Mouse (Mus musculus): Measurements from ENCODE around the gene Lypd1. TPM values are rescaled to one million over a fixed set of nuclear protein-coding genes. Genes with fewer than 3 reads are reported as not detected.

Gene Lypd1
- total RNA-seq, 2 experiments from 2014 or later, result 89.0 to 90.0 TPM

- TF ChIP-seq CTCF (conservative IDR thresholded peaks at IDR 0.05), result no peak
- DNase-seq (ENCODE audit: low spot score in 2 of 2), result no peak
- Histone ChIP-seq H3K27ac (no peak overlapping the region), H3K4me3 (no peak overlapping the region)
Observed at GRCm38 (mm10) chr1:125893158-125893557, 19.7 kb downstream of the Lypd1 start.

DNA sequence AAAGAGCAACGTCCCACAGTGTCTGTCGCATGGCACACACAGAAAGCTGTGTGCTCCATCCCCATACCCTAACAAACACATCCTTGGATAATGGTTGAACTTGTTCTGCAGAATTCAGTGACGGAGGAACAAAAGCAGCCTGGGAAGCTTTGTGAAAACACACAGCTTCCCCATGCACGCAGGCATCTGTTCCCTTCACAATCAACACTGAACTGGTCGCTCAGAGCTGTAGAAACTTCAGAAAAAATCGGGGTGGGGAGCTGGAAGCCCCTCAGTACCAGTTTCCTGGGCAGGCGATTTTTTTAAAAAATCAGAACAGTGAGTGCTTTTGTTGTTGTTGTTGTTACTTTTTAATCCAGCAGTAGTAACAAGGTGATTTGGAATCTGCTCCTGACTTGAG lies 42.8 kb downstream of the Lypd1 start:
- H3K27ac ChIP-seq, result no peak overlapping the region
- TF ChIP-seq CTCF (conservative IDR thresholded peaks at IDR 0.05), result no peak
- no peak for DNase-seq (ENCODE audit: low spot score in 2 of 2)
- no peak overlapping the region for H3K4me3 ChIP-seq

GRCm38 (mm10) chr1:125858631-125859030 lies 54.3 kb downstream of the Lypd1 start:
- no peak overlapping the region for H3K4me3 ChIP-seq
- TF ChIP-seq CTCF (conservative IDR thresholded peaks at IDR 0.05), result no peak
- peak; percentile 30 to 35 for DNase-seq (ENCODE audit: low spot score in 2 of 2)
- peak overlapping the region; percentile 43; the same call in 1 of the 2 replicates for H3K27ac ChIP-seq

DNA sequence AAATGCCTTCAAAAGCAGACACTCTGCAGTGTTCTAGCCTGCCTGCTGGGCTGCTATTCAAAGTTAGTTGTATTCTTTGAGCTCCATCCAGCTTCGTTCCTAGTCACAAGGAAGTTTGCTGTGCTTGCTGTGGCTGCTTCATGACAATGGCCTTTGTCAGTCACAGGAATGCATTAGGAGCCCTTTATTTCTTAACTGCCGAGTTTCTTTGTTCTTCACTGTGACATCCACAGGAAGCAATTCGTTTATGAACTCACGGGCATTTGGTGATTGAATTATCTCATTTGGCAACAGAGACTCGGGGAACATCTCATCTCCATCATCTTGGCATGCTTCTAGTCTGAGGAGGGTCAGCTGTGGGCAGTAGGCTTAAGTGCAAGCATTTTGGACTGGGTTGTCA lies 58.3 kb downstream of the Lypd1 start:
- TF ChIP-seq CTCF (conservative IDR thresholded peaks at IDR 0.05), result no peak
- Histone ChIP-seq H3K27ac (no peak overlapping the region), H3K4me3 (no peak overlapping the region)
- DNase-seq (ENCODE audit: low spot score in 2 of 2), result no peak

GRCm38 (mm10) chr1:125839746-125840392 lies 73.0 kb downstream of the Lypd1 start:
- H3K4me3 ChIP-seq, result no peak overlapping the region
- H3K27ac ChIP-seq, result no peak overlapping the region
- no peak for DNase-seq (ENCODE audit: low spot score in 2 of 2)
- TF ChIP-seq CTCF (conservative IDR thresholded peaks at IDR 0.05), result no peak

DNA sequence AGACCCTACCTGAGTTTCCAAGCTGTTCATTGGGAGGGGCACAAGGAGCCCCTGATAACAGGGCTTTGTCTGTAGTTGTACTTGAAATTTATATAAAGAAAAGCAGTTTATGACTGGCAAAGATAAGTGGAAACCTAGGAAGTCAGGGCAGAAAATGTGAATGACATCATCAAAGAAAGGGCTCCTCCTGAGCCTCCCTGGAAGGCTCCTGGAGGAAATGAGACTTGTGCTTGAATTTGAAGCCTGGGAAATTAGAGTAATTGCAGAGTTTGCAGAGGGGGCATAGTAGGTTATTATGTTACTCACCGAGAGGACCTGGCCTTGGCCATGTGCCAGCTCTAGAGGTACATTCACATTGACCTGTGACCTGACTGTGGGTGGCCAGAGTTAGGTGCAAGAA lies 75.4 kb downstream of the Lypd1 start:
- Histone ChIP-seq H3K4me3 (no peak overlapping the region), H3K27ac (no peak overlapping the region)
- no peak for DNase-seq (ENCODE audit: low spot score in 2 of 2)
- TF ChIP-seq CTCF (conservative IDR thresholded peaks at IDR 0.05), result no peak

DNA sequence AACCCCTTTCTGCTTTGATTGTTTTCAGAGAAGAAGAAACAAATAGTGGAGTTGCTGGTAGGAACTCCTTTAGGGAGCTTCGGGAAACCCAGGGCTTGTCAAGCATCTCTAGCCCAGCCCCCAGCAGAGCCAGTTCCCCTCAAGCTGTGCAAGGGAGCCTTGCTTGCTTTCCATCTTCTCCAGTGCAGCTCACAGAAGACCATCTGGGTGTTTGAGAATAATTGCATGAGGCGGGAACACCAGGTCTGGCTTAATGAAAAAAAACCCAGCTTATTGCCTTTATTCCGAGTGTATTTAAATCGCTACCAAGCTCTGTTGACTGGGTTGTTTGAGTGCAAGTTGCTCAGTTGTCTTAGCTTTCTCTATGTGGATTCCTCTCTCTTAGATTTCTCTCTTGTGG lies 89.3 kb downstream of the Lypd1 start:
- Histone ChIP-seq H3K4me3 (no peak overlapping the region), H3K27ac (no peak overlapping the region)
- TF ChIP-seq CTCF (conservative IDR thresholded peaks at IDR 0.05), result no peak
- peak; percentile 45 to 74 for DNase-seq (ENCODE audit: low spot score in 2 of 2)

DNA sequence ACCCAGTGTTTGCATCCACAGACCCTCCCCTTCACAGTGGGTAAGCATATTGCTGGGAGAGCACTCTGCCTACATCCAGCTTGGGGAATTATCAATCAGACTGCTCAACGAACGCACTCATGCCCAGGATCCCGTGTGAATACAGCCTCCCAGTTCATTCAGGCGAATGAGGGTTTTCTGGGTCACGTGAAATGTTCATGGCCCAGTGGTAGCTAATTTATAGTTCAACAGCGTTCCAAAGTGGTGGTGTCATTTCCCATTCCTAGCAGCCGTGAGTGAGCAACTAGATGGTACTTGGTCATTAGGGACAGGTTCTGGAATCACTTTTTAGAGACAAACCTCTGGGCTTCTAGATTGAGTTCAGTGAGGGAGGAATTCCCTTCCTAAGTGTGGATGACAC lies 91.8 kb downstream of the Lypd1 start:
- Histone ChIP-seq H3K27ac (no peak overlapping the region), H3K4me3 (no peak overlapping the region)
- no peak for DNase-seq (ENCODE audit: low spot score in 2 of 2)
- no peak for TF ChIP-seq CTCF (conservative IDR thresholded peaks at IDR 0.05)

Other genes with a start within 250 kb of the Lypd1 start
- under 1 TPM in 1 of 2 experiments, not detected in 1; 0.22 TPM for gene Gpr39, start 236.1 kb downstream of the Lypd1 start, total RNA-seq (2021)

Data from layer of hippocampus, adult 2 months (tissue).